Mouse (Mus musculus): Measurements from ENCODE around the gene Olfr763. TPM values are rescaled to one million over a fixed set of nuclear protein-coding genes. Genes with fewer than 3 reads are reported as not detected.

The Olfr763 gene
- not detected in 2 replicates for polyA plus RNA-seq (2012; rRNA removed)
- not detected in 2 replicates for polyA plus RNA-seq (2014; fragmentation: Nextera tagmentation; extraction: Ambion mirVana)

- no peaks in the 10 kb centered on the region for H3K27me3 ChIP-seq (ENCODE audit: control insufficient read depth, insufficient read depth, low read length)
Observed at GRCm38 (mm10) chr10:129010288-129010841, at the start of gene Olfr763. Gene Olfr763, plus strand, starts transcription at chr10:129010791.

GRCm38 (mm10) chr10:128964961-128965360 is 45.6 kb upstream of the Olfr763 start:
- Histone ChIP-seq H3K9ac (ENCODE audit: low read depth, low read length, severe bottlenecking) (no peak overlapping the region), H3K4me2 (replicated peaks; ENCODE audit: low read depth, low read length, severe bottlenecking) (no peak overlapping the region), H3K4me1 (ENCODE audit: control insufficient read depth, insufficient read depth, low read length) (no peaks in the 10 kb centered on the region), H3K36me3 (ENCODE audit: control insufficient read depth, insufficient read depth, low read length) (no peaks in the 10 kb centered on the region), H3K4me3 (replicated peaks; ENCODE audit: low read length) (no peak overlapping the region), H3K27ac (replicated peaks; ENCODE audit: low read depth, low read length) (no peak overlapping the region), H3K27me3 (ENCODE audit: control insufficient read depth, insufficient read depth, low read length) (no peaks in the 10 kb centered on the region), H3K9me3 (ENCODE audit: control insufficient read depth, low read length) (no peaks in the 10 kb centered on the region)
- no peak for DNase-seq (ENCODE audit: low spot score)
- WGBS = 71% methylated on average over 2 of the region's 2 CpGs
- no peak for TF ChIP-seq POLR2A (IDR thresholded peaks at IDR 0.05; ENCODE audit: borderline replicate concordance, extremely low read depth, insufficient read depth, insufficient read length)
- no peak for ATAC-seq (ENCODE audit: low FRiP score, low read depth)

More at GRCm38 (mm10) chr10:129010288-129010841, at the start of gene Olfr763:
- Histone ChIP-seq H3K4me3 (replicated peaks; ENCODE audit: low read length) (no peak within 1 kb of the TSS), H3K4me1 (ENCODE audit: control insufficient read depth, insufficient read depth, low read length) (no peaks in the 10 kb centered on the region), H3K27ac (replicated peaks; ENCODE audit: low read depth, low read length) (no peak within 1 kb of the TSS), H3K9me3 (ENCODE audit: control insufficient read depth, low read length) (no peaks in the 10 kb centered on the region), H3K36me3 (ENCODE audit: control insufficient read depth, insufficient read depth, low read length) (no peaks in the 10 kb centered on the region), H3K4me2 (replicated peaks; ENCODE audit: low read depth, low read length, severe bottlenecking) (no peak within 1 kb of the TSS), H3K9ac (ENCODE audit: low read depth, low read length, severe bottlenecking) (no peak within 1 kb of the TSS)
- ATAC-seq (ENCODE audit: low FRiP score, low read depth) (no peak), DNase-seq (ENCODE audit: low spot score) (no peak)
- no peak for TF ChIP-seq POLR2A (IDR thresholded peaks at IDR 0.05; ENCODE audit: borderline replicate concordance, extremely low read depth, insufficient read depth, insufficient read length)
- 61% methylated on average over 2 of the region's 2 CpGs for WGBS

- Histone ChIP-seq H3K9ac (ENCODE audit: low read depth, low read length, severe bottlenecking) (no peak overlapping the region), H3K9me3 (ENCODE audit: control insufficient read depth, low read length) (no peaks in the 10 kb centered on the region), H3K27ac (replicated peaks; ENCODE audit: low read depth, low read length) (no peak overlapping the region), H3K4me2 (replicated peaks; ENCODE audit: low read depth, low read length, severe bottlenecking) (no peak overlapping the region), H3K27me3 (ENCODE audit: control insufficient read depth, insufficient read depth, low read length) (no peaks in the 10 kb centered on the region), H3K4me1 (ENCODE audit: control insufficient read depth, insufficient read depth, low read length) (no peaks in the 10 kb centered on the region), H3K36me3 (ENCODE audit: control insufficient read depth, insufficient read depth, low read length) (no peaks in the 10 kb centered on the region), H3K4me3 (replicated peaks; ENCODE audit: low read length) (no peak overlapping the region)
- TF ChIP-seq POLR2A (IDR thresholded peaks at IDR 0.05; ENCODE audit: borderline replicate concordance, extremely low read depth, insufficient read depth, insufficient read length) = no peak
- ATAC-seq (ENCODE audit: low FRiP score, low read depth) (no peak), DNase-seq (ENCODE audit: low spot score) (no peak)
- WGBS = 79% methylated on average over 6 of the region's 6 CpGs
Observed at GRCm38 (mm10) chr10:128965871-128966270, 44.7 kb upstream of the Olfr763 start.

- Histone ChIP-seq H3K4me1 (ENCODE audit: control insufficient read depth, insufficient read depth, low read length) (no peaks in the 10 kb centered on the region), H3K27me3 (ENCODE audit: control insufficient read depth, insufficient read depth, low read length) (no peaks in the 10 kb centered on the region), H3K36me3 (ENCODE audit: control insufficient read depth, insufficient read depth, low read length) (no peaks in the 10 kb centered on the region), H3K9ac (ENCODE audit: low read depth, low read length, severe bottlenecking) (no peak overlapping the region), H3K9me3 (ENCODE audit: control insufficient read depth, low read length) (no peaks in the 10 kb centered on the region), H3K4me3 (replicated peaks; ENCODE audit: low read length) (no peak overlapping the region), H3K4me2 (replicated peaks; ENCODE audit: low read depth, low read length, severe bottlenecking) (no peak overlapping the region), H3K27ac (replicated peaks; ENCODE audit: low read depth, low read length) (no peak overlapping the region)
- ATAC-seq (ENCODE audit: low FRiP score, low read depth) (no peak), DNase-seq (ENCODE audit: low spot score) (no peak)
- WGBS = 36% methylated on average over 1 of the region's 1 CpGs
- no peak for TF ChIP-seq POLR2A (IDR thresholded peaks at IDR 0.05; ENCODE audit: borderline replicate concordance, extremely low read depth, insufficient read depth, insufficient read length)
Observed at GRCm38 (mm10) chr10:128968341-128968749, 42.2 kb upstream of the Olfr763 start.

- H3K27ac ChIP-seq (replicated peaks; ENCODE audit: low read depth, low read length) = no peak overlapping the region
- H3K9ac ChIP-seq (ENCODE audit: low read depth, low read length, severe bottlenecking) = no peak overlapping the region
- no peaks in the 10 kb centered on the region for H3K27me3 ChIP-seq (ENCODE audit: control insufficient read depth, insufficient read depth, low read length)
- ATAC-seq (ENCODE audit: low FRiP score, low read depth) (no peak), DNase-seq (ENCODE audit: low spot score) (no peak)
- 56% methylated on average over 1 of the region's 1 CpGs for WGBS
- no peak overlapping the region for H3K4me3 ChIP-seq (replicated peaks; ENCODE audit: low read length)
- H3K36me3 ChIP-seq (ENCODE audit: control insufficient read depth, insufficient read depth, low read length) = no peaks in the 10 kb centered on the region
- H3K9me3 ChIP-seq (ENCODE audit: control insufficient read depth, low read length) = no peaks in the 10 kb centered on the region
- no peak overlapping the region for H3K4me2 ChIP-seq (replicated peaks; ENCODE audit: low read depth, low read length, severe bottlenecking)
- TF ChIP-seq POLR2A (IDR thresholded peaks at IDR 0.05; ENCODE audit: borderline replicate concordance, extremely low read depth, insufficient read depth, insufficient read length) = no peak
- no peaks in the 10 kb centered on the region for H3K4me1 ChIP-seq (ENCODE audit: control insufficient read depth, insufficient read depth, low read length)
Observed at GRCm38 (mm10) chr10:128970740-128971250, 39.8 kb upstream of the Olfr763 start.
